Mouse (Mus musculus): Measurements from ENCODE around the gene Mthfr. TPM values are rescaled to one million over a fixed set of nuclear protein-coding genes. Genes with fewer than 3 reads are reported as not detected.

Gene Mthfr
- total and polyA plus RNA-seq, 3 experiments, result 15.3 to 17.0 (median 16.3) TPM

DNA sequence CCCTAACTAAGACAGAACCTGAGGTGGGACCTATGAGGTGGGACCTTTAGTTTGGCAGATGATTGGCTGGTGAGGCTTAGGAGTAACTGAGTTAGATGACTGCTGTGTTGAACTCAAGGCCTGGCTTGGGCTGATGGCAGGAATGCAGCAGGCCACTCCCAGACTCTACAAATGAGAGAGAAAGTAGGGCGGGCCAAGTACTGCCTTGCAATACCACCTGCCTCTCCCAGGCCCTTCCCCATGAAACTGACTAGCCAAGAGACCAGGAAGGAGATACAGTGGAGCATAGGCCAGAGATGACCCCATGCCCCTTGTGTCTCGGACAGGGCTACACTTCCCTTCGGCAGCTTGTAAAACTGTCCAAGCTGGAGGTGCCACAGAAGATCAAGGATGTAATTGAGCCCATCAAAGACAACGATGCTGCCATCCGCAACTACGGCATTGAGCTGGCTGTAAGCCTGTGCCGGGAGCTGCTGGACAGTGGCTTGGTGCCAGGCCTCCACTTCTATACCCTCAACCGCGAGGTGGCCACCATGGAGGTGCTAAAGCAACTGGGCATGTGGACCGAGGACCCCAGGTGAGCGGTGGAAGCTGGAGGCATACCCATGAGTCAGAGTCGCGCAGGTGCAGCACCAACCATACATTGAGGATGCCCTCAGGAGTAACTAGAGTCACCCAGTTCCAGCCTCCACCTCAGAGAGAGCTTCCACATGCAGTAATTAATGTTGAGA lies 12.3 kb downstream of the Mthfr start:
- dilution Hi-C loops (cut with MboI; ENCODE audit: extremely low pct_ligation_motif_present, extremely low pct_unique_long_range_greater_than_20kb, low sequenced_read_pairs) (no loop called here), in situ Hi-C loops (cut with MboI; ENCODE audit: low pct_ligation_motif_present, low pct_unique_long_range_greater_than_20kb, low sequenced_read_pairs) (no loop called here)
- Histone ChIP-seq H3K4me2 (ENCODE audit: insufficient read depth, low read depth, poor library complexity, severe bottlenecking) (no peak overlapping the region), H3K9ac (ENCODE audit: insufficient read depth, low read depth) (no peak overlapping the region), H3K4me1 (ENCODE audit: control insufficient read depth in 1 of 2, insufficient read depth in 2 of 2) (peaks cover 0 to 10% of the 10 kb centered on the region in 2 experiments; a peak in 2 of 4 replicates), H3K79me2 (replicated peaks; ENCODE audit: control insufficient read depth, extremely low read depth, insufficient read depth, poor library complexity, severe bottlenecking) (no peaks in the 10 kb centered on the region), H3K27ac (ENCODE audit: insufficient read depth, low read depth) (no peak overlapping the region), H3K9me3 (replicated peaks; ENCODE audit: low read length) (no peaks in the 10 kb centered on the region), H3K27me3 (replicated peaks) (no peaks in the 10 kb centered on the region), H3K36me3 (replicated peaks in 1 of 2; ENCODE audit: control insufficient read depth in 1 of 2, insufficient read depth in 1 of 2, low read length in 1 of 2) (peaks cover 84 to 96% of the 10 kb centered on the region in 2 experiments), H3K4me3 (replicated peaks in 1 of 3; ENCODE audit: low read depth in 2 of 3, low read length in 2 of 3, poor library complexity in 1 of 3) (no peak overlapping the region)
- no peak for TF ChIP-seq SIN3A (IDR thresholded peaks at IDR 0.05; ENCODE audit: low read length)
- no peak for TF ChIP-seq RAD21 (IDR thresholded peaks at IDR 0.05; ENCODE audit: low read depth, low read length)
- no peak for TF ChIP-seq IRF4 (IDR thresholded peaks at IDR 0.05; ENCODE audit: low read depth, low read length)
- no peak for TF ChIP-seq JUN (IDR thresholded peaks at IDR 0.05; ENCODE audit: insufficient read depth, low read depth, low read length)
- no peak for TF ChIP-seq E2F4 (IDR thresholded peaks at IDR 0.05; ENCODE audit: insufficient replicate concordance, low read depth, low read length)
- TF ChIP-seq CHD2 (IDR thresholded peaks at IDR 0.05; ENCODE audit: low read length), result no peak
- no peak for TF ChIP-seq MXI1 (IDR thresholded peaks at IDR 0.05; ENCODE audit: low read depth, low read length)
- no peak for TF ChIP-seq JUND (conservative IDR thresholded peaks at IDR 0.05; ENCODE audit: low read depth, low read length)
- no peak for TF ChIP-seq GABPA (IDR thresholded peaks at IDR 0.05; ENCODE audit: insufficient replicate concordance, low read depth, low read length)
- no peak for TF ChIP-seq MEF2A (IDR thresholded peaks at IDR 0.05; ENCODE audit: borderline replicate concordance, low read depth, low read length)
- DNase-seq (ENCODE audit: extremely low read depth), result no peak

- in situ Hi-C loops (cut with MboI; ENCODE audit: low pct_ligation_motif_present, low pct_unique_long_range_greater_than_20kb, low sequenced_read_pairs), result no loop called here
Measured at GRCm38 (mm10) chr4:148051886-148052285, 13.0 kb downstream of the Mthfr start.

More at GRCm38 (mm10) chr4:148051886-148052285, 13.0 kb downstream of the Mthfr start:
- no peak overlapping the region for H3K9ac ChIP-seq (ENCODE audit: insufficient read depth, low read depth)
- no peak overlapping the region for H3K4me2 ChIP-seq (ENCODE audit: insufficient read depth, low read depth, poor library complexity, severe bottlenecking)
- no peaks in the 10 kb centered on the region for H3K79me2 ChIP-seq (replicated peaks; ENCODE audit: control insufficient read depth, extremely low read depth, insufficient read depth, poor library complexity, severe bottlenecking)
- peaks cover 87 to 96% of the 10 kb centered on the region in 2 experiments for H3K36me3 ChIP-seq (replicated peaks in 1 of 2; ENCODE audit: control insufficient read depth in 1 of 2, insufficient read depth in 1 of 2, low read length in 1 of 2)
- H3K27ac ChIP-seq (ENCODE audit: insufficient read depth, low read depth), result no peak overlapping the region
- TF ChIP-seq MEF2A (IDR thresholded peaks at IDR 0.05; ENCODE audit: borderline replicate concordance, low read depth, low read length), result no peak
- TF ChIP-seq CHD2 (IDR thresholded peaks at IDR 0.05; ENCODE audit: low read length), result no peak
- no peak for TF ChIP-seq ZNF384 (IDR thresholded peaks at IDR 0.05; ENCODE audit: low read depth, low read length)
- TF ChIP-seq ZMIZ1 (IDR thresholded peaks at IDR 0.05; ENCODE audit: low read depth, low read length), result no peak
- TF ChIP-seq MAFK (IDR thresholded peaks at IDR 0.05; ENCODE audit: insufficient replicate concordance, low read length), result no peak
- no peak for TF ChIP-seq KAT2A (IDR thresholded peaks at IDR 0.05; ENCODE audit: insufficient replicate concordance, low read length)
- TF ChIP-seq ZKSCAN1 (IDR thresholded peaks at IDR 0.05; ENCODE audit: borderline replicate concordance, low read depth, low read length), result no peak
- TF ChIP-seq EP300 (IDR thresholded peaks at IDR 0.05; ENCODE audit: low read length), result no peak
- TF ChIP-seq TCF12 (IDR thresholded peaks at IDR 0.05; ENCODE audit: low read depth, low read length), result no peak
- TF ChIP-seq NELFE (IDR thresholded peaks at IDR 0.05; ENCODE audit: low read depth, low read length), result no peak
- no peak for TF ChIP-seq RAD21 (IDR thresholded peaks at IDR 0.05; ENCODE audit: low read depth, low read length)
- TF ChIP-seq ETS1 (conservative IDR thresholded peaks at IDR 0.05; ENCODE audit: low read depth, low read length), result no peak
- TF ChIP-seq MAX (IDR thresholded peaks at IDR 0.05; ENCODE audit: low read length), result no peak
- TF ChIP-seq UBTF (IDR thresholded peaks at IDR 0.05; ENCODE audit: low read depth, low read length), result no peak
- no peak for TF ChIP-seq MAZ (IDR thresholded peaks at IDR 0.05; ENCODE audit: low read depth, low read length)
- no peak for TF ChIP-seq ZC3H11A (IDR thresholded peaks at IDR 0.05; ENCODE audit: low read depth, low read length)
- TF ChIP-seq JUND (conservative IDR thresholded peaks at IDR 0.05; ENCODE audit: low read depth, low read length), result no peak
- H3K4me1 ChIP-seq (ENCODE audit: control insufficient read depth in 1 of 2, insufficient read depth in 2 of 2), result peaks cover 0 to 15% of the 10 kb centered on the region in 2 experiments; a peak in 2 of 4 replicates
- H3K9me3 ChIP-seq (replicated peaks; ENCODE audit: low read length), result no peaks in the 10 kb centered on the region
- no peak overlapping the region for H3K4me3 ChIP-seq (replicated peaks in 1 of 3; ENCODE audit: low read depth in 2 of 3, low read length in 2 of 3, poor library complexity in 1 of 3)
- no peak for DNase-seq (ENCODE audit: extremely low read depth)
- dilution Hi-C loops (cut with MboI; ENCODE audit: extremely low pct_ligation_motif_present, extremely low pct_unique_long_range_greater_than_20kb, low sequenced_read_pairs), result no loop called here
- H3K27me3 ChIP-seq (replicated peaks), result no peaks in the 10 kb centered on the region

Data from CH12.LX (cell line).